ENCODE assay signal across 16 mouse cellular contexts in genomic region chr16:92629829-92630228, GRCm38 (mm10).
"Had no signal": no experiment of that assay in that cellular context is flagged by ENCODE, and none has a peak within 500 bp of the region (broad histone marks: within the 10 kb centered on the region; RNA-seq: fewer than 3 reads in every experiment).

No protein-coding gene starts in this region.

- H3K9me3 ChIP-seq: megakaryocyte, embryonic 14.5 days; midbrain, embryonic 13.5 days; midbrain, embryonic 15.5 days; neural tube, embryonic 13.5 days; neural tube, embryonic 15.5 days; stomach, embryonic 15.5 days had no signal

- ATAC-seq: midbrain, embryonic 13.5 days; midbrain, embryonic 15.5 days had no signal

- DNase-seq: lung, adult 18-20 months; lung, embryonic 14.5 days; lung, postnatal 10 days; lung, postnatal 4 days; retina, postnatal 1 day; right cerebral cortex, adult 18-20 months; thymus, adult 2 months; thymus, postnatal 25 days; thymus, postnatal 4 days had no signal

- H3K36me3 ChIP-seq: midbrain, embryonic 13.5 days; midbrain, embryonic 15.5 days; neural tube, embryonic 13.5 days; neural tube, embryonic 15.5 days; stomach, embryonic 15.5 days had no signal

- H3K27me3 ChIP-seq: megakaryocyte, embryonic 14.5 days; midbrain, embryonic 15.5 days; neural tube, embryonic 13.5 days; neural tube, embryonic 15.5 days; stomach, embryonic 15.5 days had no signal

- H3K4me3 ChIP-seq: megakaryocyte, embryonic 14.5 days; midbrain, embryonic 13.5 days; midbrain, embryonic 15.5 days; neural tube, embryonic 13.5 days; neural tube, embryonic 15.5 days; stomach, embryonic 15.5 days had no signal

- H3K27ac ChIP-seq: midbrain, embryonic 13.5 days; midbrain, embryonic 15.5 days; neural tube, embryonic 13.5 days; neural tube, embryonic 15.5 days; stomach, embryonic 15.5 days; stomach, postnatal 0 days had no signal
